8 mouse cellular contexts compared by ENCODE assay signal in the genomic region with DNA sequence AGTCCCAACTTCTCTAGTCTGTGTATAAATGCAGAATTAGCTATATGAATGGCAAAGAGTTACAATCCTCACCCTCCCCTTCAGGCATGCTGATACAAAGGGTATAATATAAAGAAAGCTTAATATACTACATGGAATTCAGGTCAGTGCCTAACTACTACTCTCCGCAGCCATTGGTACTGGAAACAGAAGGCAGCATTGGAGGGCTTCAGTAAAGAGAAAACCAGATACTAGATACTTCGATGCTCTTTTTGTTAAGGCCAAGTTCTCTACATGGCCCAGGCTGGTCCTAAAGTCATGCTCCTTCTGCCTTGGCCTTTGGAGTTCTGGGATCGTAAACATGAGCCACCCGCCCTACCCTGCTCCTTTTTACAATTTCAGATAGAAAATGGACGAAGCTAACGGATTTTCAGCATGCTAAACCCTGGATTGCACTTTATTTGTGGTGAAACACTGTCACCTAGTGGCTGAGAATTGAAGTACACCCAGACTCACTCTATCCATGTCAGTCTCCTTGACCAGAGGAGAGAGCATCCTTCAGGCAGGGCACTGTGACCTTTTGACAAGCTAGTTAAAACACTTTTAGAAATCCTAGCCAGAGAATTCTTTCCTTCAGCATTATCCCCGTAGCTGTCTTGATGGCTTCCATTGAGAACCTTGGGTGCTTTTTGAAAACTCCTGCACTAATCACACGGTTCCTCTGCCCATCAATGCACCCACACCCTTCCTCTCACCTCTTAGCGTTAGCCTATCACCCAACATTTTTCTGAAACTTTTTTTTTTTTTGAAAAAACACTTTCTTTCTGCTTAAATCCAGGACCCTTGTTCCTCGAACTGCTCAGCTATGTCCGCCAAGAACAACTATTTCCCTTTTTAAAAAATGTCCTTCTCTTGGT. TPM values are rescaled to one million over a fixed set of nuclear protein-coding genes. Genes with fewer than 3 reads are reported as not detected.
DNase-seq lines count a peak whose midpoint lies in the region; ATAC-seq and TF ChIP-seq lines count a peak whose summit lies in the region.

No protein-coding gene starts in this region.

- no peaks in the 10 kb centered on the region for H3K9me3 ChIP-seq in embryonic facial prominence, embryonic 15.5 days (replicated peaks)
- H3K9me3 ChIP-seq in heart, embryonic 13.5 days = no peaks in the 10 kb centered on the region
- no peaks in the 10 kb centered on the region for H3K9me3 ChIP-seq in kidney, embryonic 16.5 days (ENCODE audit: low read length)
- H3K9me3 ChIP-seq in limb, embryonic 15.5 days = no peaks in the 10 kb centered on the region
- no peaks in the 10 kb centered on the region for H3K9me3 ChIP-seq in stomach, embryonic 14.5 days (ENCODE audit: control insufficient read depth, low read depth, low read length)

- no peak for TF ChIP-seq POLR2A in bone marrow macrophage, adult 2 months (IDR thresholded peaks at IDR 0.05; ENCODE audit: borderline replicate concordance, low read depth, low read length)
- no peak for TF ChIP-seq POLR2A in myocyte (IDR thresholded peaks at IDR 0.05; ENCODE audit: insufficient read length, low read depth)

- no peak overlapping the region for H3ac ChIP-seq in myocyte (ENCODE audit: control insufficient read depth, insufficient read length)

- 46% methylated on average over 11 of the region's 11 CpGs for WGBS in embryonic facial prominence, embryonic 15.5 days
- WGBS in heart, embryonic 13.5 days = 46% methylated on average over 11 of the region's 11 CpGs
- WGBS in kidney, embryonic 16.5 days = 49% methylated on average over 11 of the region's 11 CpGs
- 44% methylated on average over 11 of the region's 11 CpGs for WGBS in limb, embryonic 15.5 days
- WGBS in stomach, embryonic 14.5 days = 48% methylated on average over 11 of the region's 11 CpGs

- peak; percentile 54; the same call in 1 of the 2 replicates for ATAC-seq in embryonic facial prominence, embryonic 15.5 days (ENCODE audit: insufficient number of reproducible peaks, low FRiP score, low TSS enrichment, low read depth)
- no peak for ATAC-seq in heart, embryonic 13.5 days (ENCODE audit: extremely low read depth, insufficient number of reproducible peaks, low FRiP score, low TSS enrichment)
- ATAC-seq in kidney, embryonic 16.5 days (ENCODE audit: low FRiP score, low TSS enrichment) = peak; percentile 61; the same call in 1 of the 2 replicates
- ATAC-seq in limb, embryonic 15.5 days (ENCODE audit: insufficient number of reproducible peaks, low FRiP score, low TSS enrichment, low read depth) = peak; percentile 58; the same call in 1 of the 2 replicates
- ATAC-seq in stomach, embryonic 14.5 days (ENCODE audit: insufficient number of reproducible peaks, insufficient read depth, low FRiP score, low read depth) = peak; percentile 56; the same call in 1 of the 2 replicates

- H3K36me3 ChIP-seq in embryonic facial prominence, embryonic 15.5 days = no peaks in the 10 kb centered on the region
- no peaks in the 10 kb centered on the region for H3K36me3 ChIP-seq in heart, embryonic 13.5 days
- no peaks in the 10 kb centered on the region for H3K36me3 ChIP-seq in kidney, embryonic 16.5 days (ENCODE audit: insufficient read depth, low read length)
- H3K36me3 ChIP-seq in limb, embryonic 15.5 days = no peaks in the 10 kb centered on the region
- H3K36me3 ChIP-seq in myocyte (ENCODE audit: control insufficient read depth, insufficient read depth) = no peaks in the 10 kb centered on the region
- no peaks in the 10 kb centered on the region for H3K36me3 ChIP-seq in stomach, embryonic 14.5 days (ENCODE audit: control insufficient read depth, insufficient read depth, low read length)

- DNase-seq in CD4-positive, CD25-positive, alpha-beta regulatory T cell, adult 2 months (ENCODE audit: low read depth, low spot score) = peak; percentile 79

- H3K4me3 ChIP-seq in bone marrow macrophage, adult 2 months (ENCODE audit: insufficient read depth, low read length) = no peak overlapping the region
- no peak overlapping the region for H3K4me3 ChIP-seq in embryonic facial prominence, embryonic 15.5 days (replicated peaks)
- no peak overlapping the region for H3K4me3 ChIP-seq in heart, embryonic 13.5 days
- H3K4me3 ChIP-seq in kidney, embryonic 16.5 days (ENCODE audit: low read length) = no peak overlapping the region
- no peak overlapping the region for H3K4me3 ChIP-seq in limb, embryonic 15.5 days
- H3K4me3 ChIP-seq in myocyte = no peak overlapping the region
- H3K4me3 ChIP-seq in stomach, embryonic 14.5 days (ENCODE audit: low read depth, low read length) = no peak overlapping the region

- TF ChIP-seq CTCF in bone marrow macrophage, adult 2 months (IDR thresholded peaks at IDR 0.05; ENCODE audit: low read depth, low read length) = peak; percentile 46; the same call in 1 of the 2 replicates

- no peak overlapping the region for H3K9ac ChIP-seq in embryonic facial prominence, embryonic 15.5 days
- H3K9ac ChIP-seq in heart, embryonic 13.5 days = 0 out of 2 replicates have a peak overlapping the region, but pooled peaks have one; percentile 54
- no peak overlapping the region for H3K9ac ChIP-seq in kidney, embryonic 16.5 days (replicated peaks; ENCODE audit: low read length)
- H3K9ac ChIP-seq in limb, embryonic 15.5 days = no peak overlapping the region
- H3K9ac ChIP-seq in stomach, embryonic 14.5 days (replicated peaks; ENCODE audit: low read depth, low read length) = no peak overlapping the region

- H3K27ac ChIP-seq in bone marrow macrophage, adult 2 months (ENCODE audit: insufficient read depth, low read depth, low read length) = no peak overlapping the region
- no peak overlapping the region for H3K27ac ChIP-seq in embryonic facial prominence, embryonic 15.5 days (replicated peaks)
- H3K27ac ChIP-seq in heart, embryonic 13.5 days (replicated peaks) = no peak overlapping the region
- no peak overlapping the region for H3K27ac ChIP-seq in kidney, embryonic 16.5 days (ENCODE audit: low read length)
- no peak overlapping the region for H3K27ac ChIP-seq in limb, embryonic 15.5 days
- H3K27ac ChIP-seq in stomach, embryonic 14.5 days (ENCODE audit: low read length) = no peak overlapping the region

- peak overlapping the region; percentile 13; the same call in 1 of the 2 replicates for H3K4me2 ChIP-seq in embryonic facial prominence, embryonic 15.5 days (replicated peaks)
- peak overlapping the region; percentile 51 for H3K4me2 ChIP-seq in heart, embryonic 13.5 days
- H3K4me2 ChIP-seq in kidney, embryonic 16.5 days (replicated peaks; ENCODE audit: low read depth, low read length) = 0 out of 2 replicates have a peak overlapping the region, but pooled peaks have one; percentile 32
- 0 out of 2 replicates have a peak overlapping the region, but pooled peaks have one; percentile 24 for H3K4me2 ChIP-seq in limb, embryonic 15.5 days
- H3K4me2 ChIP-seq in myocyte (ENCODE audit: low read depth) = peak overlapping the region; percentile 60
- peak overlapping the region; percentile 18; the same call in 1 of the 2 replicates for H3K4me2 ChIP-seq in stomach, embryonic 14.5 days (replicated peaks; ENCODE audit: low read depth, low read length)

- no peaks in the 10 kb centered on the region for H3K79me2 ChIP-seq in myocyte (ENCODE audit: control insufficient read depth, insufficient read depth)

- 0 out of 2 replicates have a peak, but pooled peaks cover 3% of the 10 kb centered on the region for H3K27me3 ChIP-seq in embryonic facial prominence, embryonic 15.5 days
- H3K27me3 ChIP-seq in heart, embryonic 13.5 days (replicated peaks) = no peaks in the 10 kb centered on the region
- H3K27me3 ChIP-seq in kidney, embryonic 16.5 days (ENCODE audit: insufficient read depth, low read length) = no peaks in the 10 kb centered on the region
- H3K27me3 ChIP-seq in limb, embryonic 15.5 days = no peaks in the 10 kb centered on the region
- H3K27me3 ChIP-seq in myocyte (ENCODE audit: control insufficient read depth, insufficient read depth, insufficient read length) = no peaks in the 10 kb centered on the region
- H3K27me3 ChIP-seq in stomach, embryonic 14.5 days (ENCODE audit: control insufficient read depth, insufficient read depth, low read length) = no peaks in the 10 kb centered on the region

- H3K4me1 ChIP-seq in bone marrow macrophage, adult 2 months (ENCODE audit: control insufficient read depth, insufficient read depth, low read length) = peaks cover 15% of the 10 kb centered on the region
- no peaks in the 10 kb centered on the region for H3K4me1 ChIP-seq in embryonic facial prominence, embryonic 15.5 days
- peaks cover 3% of the 10 kb centered on the region; the same call in 1 of the 2 replicates for H3K4me1 ChIP-seq in heart, embryonic 13.5 days
- no peaks in the 10 kb centered on the region for H3K4me1 ChIP-seq in kidney, embryonic 16.5 days (ENCODE audit: insufficient read depth, low read length)
- H3K4me1 ChIP-seq in limb, embryonic 15.5 days = no peaks in the 10 kb centered on the region
- no peaks in the 10 kb centered on the region for H3K4me1 ChIP-seq in stomach, embryonic 14.5 days (ENCODE audit: control insufficient read depth, insufficient read depth, low read length)

TF ChIP-seq in myocyte, 11 proteins besides CTCF, POLR2A, EP300 and RAD21 (continues in another document):
- no peak for TF ChIP-seq REST (IDR thresholded peaks at IDR 0.05; ENCODE audit: insufficient read depth, insufficient read length)
- no peak for TF ChIP-seq POLR2AphosphoS2 (IDR thresholded peaks at IDR 0.05; ENCODE audit: insufficient read length, low read depth)
- no peak for TF ChIP-seq TCF3 (IDR thresholded peaks at IDR 0.05; ENCODE audit: insufficient read length, low read depth)

RNA-seq across cellular contexts. Expression of gene Dram1, which starts 51.5 kb away (rescaled TPM):
- polyA plus RNA-seq in bone marrow macrophage, adult 2 months (2012; ENCODE audit: insufficient read depth, insufficient read length, missing spikeins) = 76.0 and 77.0 TPM in 2 replicates
- 3.1 and 3.5 TPM in 2 replicates for polyA plus RNA-seq in embryonic facial prominence, embryonic 15.5 days (2015; fragmentation: Nextera tagmentation; extraction: Ambion mirVana)
- polyA plus RNA-seq in heart, embryonic 13.5 days (2015; fragmentation: Nextera tagmentation; extraction: Ambion mirVana) = 1.2 and 1.4 TPM in 2 replicates
- 1.9 and 5.3 TPM in 2 replicates for polyA plus RNA-seq in kidney, embryonic 16.5 days (2015; fragmentation: Nextera tagmentation; extraction: Ambion mirVana)
- polyA plus RNA-seq in limb, embryonic 15.5 days (2015; fragmentation: Nextera tagmentation; extraction: Ambion mirVana) = 1.5 and 2.5 TPM in 2 replicates
- polyA plus RNA-seq in myocyte (2012; fragmentation: generic; extraction: Trizol) = 1.7 TPM
- 2.7 and 3.3 TPM in 2 replicates for polyA plus RNA-seq in stomach, embryonic 14.5 days (2014; fragmentation: Nextera tagmentation; extraction: Ambion mirVana)

RNA-seq across cellular contexts. Expression of gene Gnptab, which starts 51.5 kb away (rescaled TPM):
- 22.9 and 26.8 TPM in 2 replicates for polyA plus RNA-seq in bone marrow macrophage, adult 2 months (2012; ENCODE audit: insufficient read depth, insufficient read length, missing spikeins)
- polyA plus RNA-seq in embryonic facial prominence, embryonic 15.5 days (2015; fragmentation: Nextera tagmentation; extraction: Ambion mirVana) = 11.0 and 11.1 TPM in 2 replicates
- 5.9 and 6.8 TPM in 2 replicates for polyA plus RNA-seq in heart, embryonic 13.5 days (2015; fragmentation: Nextera tagmentation; extraction: Ambion mirVana)
- 12.8 and 13.5 TPM in 2 replicates for polyA plus RNA-seq in kidney, embryonic 16.5 days (2015; fragmentation: Nextera tagmentation; extraction: Ambion mirVana)
- polyA plus RNA-seq in limb, embryonic 15.5 days (2015; fragmentation: Nextera tagmentation; extraction: Ambion mirVana) = 8.6 and 9.1 TPM in 2 replicates
- 4.6 TPM for polyA plus RNA-seq in myocyte (2012; fragmentation: generic; extraction: Trizol)
- polyA plus RNA-seq in stomach, embryonic 14.5 days (2014; fragmentation: Nextera tagmentation; extraction: Ambion mirVana) = 10.7 and 11.1 TPM in 2 replicates

Comparison
In these comparisons a context has a peak if more than half of its experiments do, and no peak if none do; other contexts are left out.
1. RNA of gene Dram1, which starts 51.5 kb away (polyA plus RNA-seq): 76.0 to 77.0 TPM in bone marrow macrophage, adult 2 months; 1.9 to 5.3 TPM in kidney, embryonic 16.5 days, 3.1 to 3.5 TPM in embryonic facial prominence, embryonic 15.5 days, 2.7 to 3.3 TPM in stomach, embryonic 14.5 days, 1.7 TPM in myocyte (single experiment), 1.5 to 2.5 TPM in limb, embryonic 15.5 days and 1.2 to 1.4 TPM in heart, embryonic 13.5 days; every median in the first group is over 10 times any median in the second.
2. Peak in every context shown above with its lines, with median percentiles within 50 percentile points of each other: H3K4me2 ChIP-seq.